Mouse (Mus musculus) lung, postnatal 0 days (tissue): ENCODE measurements around the gene Wnt10a.

Experiments
- CTCF ChIP-seq: IDR thresholded peaks from 2 replicates; pipeline ENCODE4 v1.5.1; 2016; ENCODE audit warnings: antibody characterized with exemption, mild to moderate bottlenecking
- EP300 ChIP-seq: IDR thresholded peaks from 2 replicates; pipeline ENCODE4 v1.6.1; 2016; ENCODE audit warnings: antibody characterized with exemption, mild to moderate bottlenecking, control low read depth

DNA sequence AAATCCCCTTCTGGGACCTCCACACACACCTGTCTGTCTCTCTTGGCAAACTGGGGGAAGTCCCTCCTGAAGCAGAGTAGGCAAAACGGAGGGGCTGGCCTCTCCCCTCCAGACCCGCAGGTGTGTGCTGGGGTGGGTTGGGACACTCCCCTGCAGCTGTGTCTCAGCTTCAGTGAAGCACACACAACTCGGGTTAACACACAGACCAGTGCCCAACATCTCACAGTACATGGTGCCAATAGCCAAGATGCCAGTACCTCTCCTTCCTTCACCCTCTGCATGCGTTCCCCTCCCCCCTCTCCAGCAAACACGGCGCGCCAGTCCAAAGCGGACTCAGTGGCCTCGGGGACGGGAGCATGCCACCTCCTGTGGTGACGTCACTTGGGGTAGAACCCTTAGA is at the start of gene Wnt10a:
- no peak for TF ChIP-seq CTCF
- TF ChIP-seq EP300, result no peak
